Mouse (Mus musculus) ES-E14 (cell line): ENCODE measurements around the gene Ppp1r15a.

Experiments used
- HCFC1 ChIP-seq: IDR thresholded peaks from 2 replicates; pipeline ENCODE4 v1.6.1; 2012; ENCODE audit warnings: low read length, inconsistent platforms, borderline replicate concordance; ENCODE audit not compliant: insufficient read depth
- ZC3H11A ChIP-seq: IDR thresholded peaks from 2 replicates; pipeline ENCODE4 v1.6.1; 2012; ENCODE audit warnings: low read depth, mild to moderate bottlenecking, inconsistent platforms, low read length, borderline replicate concordance
- ZNF384 ChIP-seq: IDR thresholded peaks from 2 replicates; pipeline ENCODE4 v1.6.1; 2012; ENCODE audit warnings: low read depth, low read length, inconsistent platforms

DNA sequence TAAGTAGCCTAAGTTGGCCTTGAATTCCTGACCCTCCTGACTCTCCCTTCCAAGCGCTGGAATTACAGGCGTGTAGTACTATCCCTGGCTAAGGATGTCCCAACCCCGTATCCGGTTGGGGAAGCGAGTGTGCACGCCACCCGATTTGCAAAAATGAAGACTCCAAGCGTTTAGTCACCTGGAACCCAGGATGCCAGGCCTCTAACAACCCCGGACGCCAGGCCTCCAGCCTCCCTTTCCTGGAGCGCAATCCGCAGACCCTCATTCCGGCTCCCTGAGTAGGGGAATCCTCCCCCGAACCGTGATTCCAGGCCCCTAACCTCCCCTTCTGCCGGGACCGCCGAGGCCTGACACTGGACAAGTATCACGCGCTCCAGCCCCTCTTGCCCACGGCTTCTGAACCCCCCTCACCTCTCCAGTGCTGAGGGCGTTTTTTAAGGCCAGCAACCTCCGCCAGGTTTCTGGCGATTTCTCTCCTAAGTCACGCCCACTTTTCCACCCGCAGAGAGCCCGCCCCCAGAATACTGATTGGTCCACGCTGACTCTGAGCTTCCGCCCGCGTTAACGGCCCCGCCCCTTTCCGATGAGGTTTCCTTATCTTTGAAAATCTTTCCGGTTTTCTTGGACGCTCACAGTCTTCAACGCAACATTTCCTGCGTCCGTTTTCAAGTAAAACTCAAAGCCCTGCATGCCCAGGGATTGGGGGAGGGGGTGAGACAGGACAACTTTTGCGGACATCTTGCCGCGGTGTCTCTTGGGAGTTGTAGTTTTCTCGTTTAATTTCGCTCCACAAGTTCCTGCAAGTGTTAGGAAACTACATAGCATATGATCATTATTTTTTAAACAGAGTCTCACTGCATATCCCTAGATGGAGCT is 15.9 kb downstream of the Ppp1r15a start, which contains the start of gene Nucb1:
- no peak for TF ChIP-seq ZNF384
- TF ChIP-seq HCFC1: peak; percentile 96
- no peak for TF ChIP-seq ZC3H11A
